Mouse (Mus musculus) adrenal gland, postnatal 4 days (tissue): ENCODE measurements around the gene Stoml2. TPM values are rescaled to one million over a fixed set of nuclear protein-coding genes. Genes with fewer than 3 reads are reported as not detected.

ENCODE experiments used
- DNase-seq, 2 experiments: peaks; one replicate each; pipeline ENCODE4 v3.0.0; 2021 to 2022; ENCODE audit warnings: low spot score in 2 of 2, mixed read lengths in 2 of 2
- long read RNA-seq, 2 experiments: library from polyadenylated mRNA; stranded (forward); transcript quantifications; one replicate each; pipeline ENCODE4 v2.0.0; 2021
- total RNA-seq, 2 experiments: library from RNA; stranded (reverse); gene quantifications; 2 replicates each; pipeline ENCODE4 v1.2.3; 2021

Stoml2 gene
- total RNA-seq = 100 to 1,000 TPM; 193 to 202 TPM
- long read RNA-seq, experiment 1, transcript Stoml2-201 (10 exons, 1,874 nt) = major isoform, 195 of 225 reads
- long read RNA-seq, experiment 1, partial matches to known transcripts = 13 of 225 reads
- long read RNA-seq, experiment 1, other reads (novel, unspliced or antisense) = 17 of 225 reads
- long read RNA-seq, experiment 2, transcript Stoml2-201 (10 exons, 1,874 nt) = major isoform, 218 of 267 reads
- long read RNA-seq, experiment 2, partial matches to known transcripts = 11 of 267 reads
- long read RNA-seq, experiment 2, other reads (novel, unspliced or antisense) = 36 of 267 reads

- DNase-seq = peak; percentile 77 to 89
These were observed at the start of gene Stoml2 for GRCm38 (mm10) chr4:43031237-43031995. Gene Stoml2 (minus strand): TSS chr4:43031710.

GRCm38 (mm10) chr4:43078071-43078718 is 46.7 kb upstream of the Stoml2 start:
- no peak for DNase-seq

GRCm38 (mm10) chr4:43074923-43075322 is 43.4 kb upstream of the Stoml2 start:
- no peak for DNase-seq

GRCm38 (mm10) chr4:43065471-43065870 is 34.0 kb upstream of the Stoml2 start:
- DNase-seq = no peak

GRCm38 (mm10) chr4:43060286-43060685 is 28.8 kb upstream of the Stoml2 start:
- no peak for DNase-seq

- DNase-seq = no peak
These were observed 28.2 kb upstream of the Stoml2 start for GRCm38 (mm10) chr4:43059697-43060096.

- DNase-seq = peak; percentile 71 to 79
These were observed 27.5 kb upstream of the Stoml2 start, which contains the start of gene Unc13b for GRCm38 (mm10) chr4:43058753-43059654. Gene Unc13b (plus strand): TSS chr4:43058953.

GRCm38 (mm10) chr4:43058392-43058752 is 26.9 kb upstream of the Stoml2 start:
- no peak for DNase-seq

- DNase-seq = no peak
These were observed 26.1 kb upstream of the Stoml2 start for GRCm38 (mm10) chr4:43057654-43058053.

- DNase-seq = no peak
These were observed 21.1 kb upstream of the Stoml2 start for GRCm38 (mm10) chr4:43052627-43053026.

GRCm38 (mm10) chr4:43047231-43047630 is 15.7 kb upstream of the Stoml2 start:
- DNase-seq = peak in 1 of 2 experiments; percentile 41

- no peak for DNase-seq
These were observed 15.1 kb upstream of the Stoml2 start for GRCm38 (mm10) chr4:43046607-43047006.

- peak; percentile 91 to 97 for DNase-seq
These were observed 14.3 kb upstream of the Stoml2 start, which contains the start of gene Fam214b for GRCm38 (mm10) chr4:43045659-43046302. Gene Fam214b (minus strand): TSS chr4:43046220.

GRCm38 (mm10) chr4:43045285-43045658 is 13.8 kb upstream of the Stoml2 start:
- no peak for DNase-seq

GRCm38 (mm10) chr4:43044673-43045072 is 13.2 kb upstream of the Stoml2 start:
- no peak for DNase-seq

- peak in 1 of 2 experiments; percentile 46 for DNase-seq
These were observed 12.3 kb upstream of the Stoml2 start for GRCm38 (mm10) chr4:43043644-43044357.

GRCm38 (mm10) chr4:43040881-43041547 is 9.5 kb upstream of the Stoml2 start:
- DNase-seq = no peak

- DNase-seq = peak; percentile 86 to 94
These were observed 8.6 kb upstream of the Stoml2 start for GRCm38 (mm10) chr4:43040114-43040572.

GRCm38 (mm10) chr4:43039609-43040008 is 8.1 kb upstream of the Stoml2 start:
- DNase-seq = no peak
